Mouse (Mus musculus) CH12.LX (cell line): Measurements from ENCODE around the gene Mon2. TPM values are rescaled to one million over a fixed set of nuclear protein-coding genes. Genes with fewer than 3 reads are reported as not detected.

Experiments used
- DNase-seq: peaks from one replicate; pipeline ENCODE4 v3.0.0-alpha.2; 2013; ENCODE audit errors: extremely low read depth
- H3K27ac ChIP-seq: 2 replicates; pipeline ENCODE4 v1.5.1; 2012; ENCODE audit warnings: low read depth, mild to moderate bottlenecking, control low read depth, moderate library complexity; ENCODE audit not compliant: insufficient read depth
- H3K27me3 ChIP-seq: replicated peaks from 2 replicates; pipeline ENCODE3; 2012; ENCODE audit warnings: inconsistent platforms
- H3K36me3 ChIP-seq, 2 experiments: replicated peaks in 1 of 2; 2 replicates each; pipeline versions ENCODE3 to v1.6.1; 2012; ENCODE audit warnings: inconsistent platforms in 1 of 2, low read length in 1 of 2, mild to moderate bottlenecking in 1 of 2, mixed read lengths in 1 of 2, moderate library complexity in 1 of 2; ENCODE audit not compliant: control insufficient read depth in 1 of 2, insufficient read depth in 1 of 2
- H3K4me1 ChIP-seq, 2 experiments: 2 replicates each; pipeline ENCODE4 v1.6.1; 2012; ENCODE audit warnings: inconsistent platforms in 1 of 2, moderate library complexity in 1 of 2; ENCODE audit not compliant: insufficient read depth in 2 of 2, control insufficient read depth in 1 of 2
- H3K4me2 ChIP-seq: 2 replicates; pipeline ENCODE4 v1.6.1; 2012; ENCODE audit warnings: low read depth, mild to moderate bottlenecking, control low read depth; ENCODE audit not compliant: poor library complexity, insufficient read depth, severe bottlenecking
- H3K4me3 ChIP-seq, 3 experiments: fragments of 150-350 bp in 1 of 3; sonication (generic) in 1 of 3; replicated peaks in 1 of 3; 2 replicates each; pipeline versions ENCODE3 to v1.5.1; 2011 to 2012; ENCODE audit warnings: low read depth in 2 of 3, low read length in 2 of 3, mild to moderate bottlenecking in 2 of 3, moderate library complexity in 2 of 3, control low read depth in 1 of 3, improper control_type of control experiment in 1 of 3, inconsistent platforms in 1 of 3, mixed read lengths in 1 of 3; ENCODE audit not compliant: poor library complexity in 1 of 3
- H3K79me2 ChIP-seq: replicated peaks from 2 replicates; pipeline ENCODE4 v1.6.1; 2012; ENCODE audit warnings: mild to moderate bottlenecking, moderate library complexity; ENCODE audit not compliant: control insufficient read depth, poor library complexity, insufficient read depth, severe bottlenecking; ENCODE audit errors: extremely low read depth
- H3K9ac ChIP-seq: 2 replicates; pipeline ENCODE4 v1.6.1; 2012; ENCODE audit warnings: low read depth, mild to moderate bottlenecking, control low read depth, moderate library complexity; ENCODE audit not compliant: insufficient read depth
- H3K9me3 ChIP-seq: replicated peaks from 2 replicates; pipeline ENCODE3; 2012; ENCODE audit warnings: low read length, inconsistent platforms, mixed read lengths
- BHLHE40 ChIP-seq: IDR thresholded peaks from 2 replicates; pipeline ENCODE4 v1.6.1; 2011; ENCODE audit warnings: mild to moderate bottlenecking, low read depth, low read length, improper control_type of control experiment
- CHD1 ChIP-seq: IDR thresholded peaks from 2 replicates; pipeline ENCODE4 v1.6.1; 2012; ENCODE audit warnings: low read depth, low read length, improper control_type of control experiment, inconsistent platforms
- CHD2 ChIP-seq: IDR thresholded peaks from 2 replicates; pipeline ENCODE4 v1.6.1; 2011; ENCODE audit warnings: low read length, improper control_type of control experiment
- CTCF ChIP-seq, 2 experiments: IDR thresholded peaks in 1 of 2; conservative IDR thresholded peaks in 1 of 2; 2 replicates each; pipeline ENCODE4 v1.5.1; 2011 to 2012; ENCODE audit warnings: low read depth in 2 of 2, low read length in 2 of 2, improper control_type of control experiment in 1 of 2, inconsistent platforms in 1 of 2, mild to moderate bottlenecking in 1 of 2, moderate library complexity in 1 of 2
- E2F4 ChIP-seq: IDR thresholded peaks from 2 replicates; pipeline ENCODE4 v1.6.1; 2011; ENCODE audit warnings: low read depth, low read length, improper control_type of control experiment; ENCODE audit not compliant: insufficient replicate concordance
- EP300 ChIP-seq: IDR thresholded peaks from 2 replicates; pipeline ENCODE4 v1.6.1; 2011; ENCODE audit warnings: low read length, improper control_type of control experiment
- ETS1 ChIP-seq: conservative IDR thresholded peaks from 2 replicates; pipeline ENCODE4 v1.6.1; 2012; ENCODE audit warnings: low read depth, mild to moderate bottlenecking, inconsistent platforms, low read length, improper control_type of control experiment, moderate library complexity
- GABPA ChIP-seq: IDR thresholded peaks from 2 replicates; pipeline ENCODE4 v1.6.1; 2012; ENCODE audit warnings: low read depth, low read length, improper control_type of control experiment, inconsistent platforms; ENCODE audit not compliant: insufficient replicate concordance
- IRF4 ChIP-seq: IDR thresholded peaks from 2 replicates; pipeline ENCODE4 v1.6.1; 2014; ENCODE audit warnings: low read depth, mild to moderate bottlenecking, inconsistent platforms, low read length, improper control_type of control experiment
- KAT2A ChIP-seq: IDR thresholded peaks from 2 replicates; pipeline ENCODE4 v1.6.1; 2012; ENCODE audit warnings: low read length, improper control_type of control experiment, inconsistent platforms; ENCODE audit not compliant: insufficient replicate concordance
- MAFK ChIP-seq: IDR thresholded peaks from 2 replicates; pipeline ENCODE4 v1.6.1; 2011; ENCODE audit warnings: low read length, improper control_type of control experiment; ENCODE audit not compliant: insufficient replicate concordance
- MAX ChIP-seq: IDR thresholded peaks from 2 replicates; pipeline ENCODE4 v1.6.1; 2011; ENCODE audit warnings: low read length, improper control_type of control experiment
- MXI1 ChIP-seq: IDR thresholded peaks from 2 replicates; pipeline ENCODE4 v1.6.1; 2011; ENCODE audit warnings: mild to moderate bottlenecking, low read depth, low read length, improper control_type of control experiment
- NELFE ChIP-seq: IDR thresholded peaks from 2 replicates; pipeline ENCODE4 v1.6.1; 2011; ENCODE audit warnings: low read depth, low read length, improper control_type of control experiment
- NRF1 ChIP-seq: IDR thresholded peaks from 2 replicates; pipeline ENCODE4 v1.6.1; 2014; ENCODE audit warnings: low read depth, mild to moderate bottlenecking, inconsistent platforms, low read length, improper control_type of control experiment, moderate library complexity
- POLR2A ChIP-seq: IDR thresholded peaks from 2 replicates; pipeline ENCODE4 v1.6.1; 2011; ENCODE audit warnings: low read depth, mild to moderate bottlenecking, improper control_type of control experiment, low read length
- RCOR1 ChIP-seq: conservative IDR thresholded peaks from 2 replicates; pipeline ENCODE4 v1.6.1; 2012; ENCODE audit warnings: low read depth, mild to moderate bottlenecking, inconsistent platforms, low read length, improper control_type of control experiment
- SMC3 ChIP-seq: IDR thresholded peaks from 2 replicates; pipeline ENCODE4 v1.6.1; 2011; ENCODE audit warnings: low read depth, low read length, improper control_type of control experiment
- TBP ChIP-seq: conservative IDR thresholded peaks from 2 replicates; pipeline ENCODE4 v1.6.1; 2011; ENCODE audit warnings: low read depth, low read length, improper control_type of control experiment
- UBTF ChIP-seq: IDR thresholded peaks from 2 replicates; pipeline ENCODE4 v1.6.1; 2012; ENCODE audit warnings: low read depth, mild to moderate bottlenecking, inconsistent platforms, low read length, improper control_type of control experiment, moderate library complexity
- USF1 ChIP-seq: IDR thresholded peaks from 2 replicates; pipeline ENCODE4 v1.6.1; 2014; ENCODE audit warnings: low read depth, mild to moderate bottlenecking, inconsistent platforms, low read length, improper control_type of control experiment
- USF2 ChIP-seq: conservative IDR thresholded peaks from 2 replicates; pipeline ENCODE4 v1.6.1; 2011; ENCODE audit warnings: low read depth, low read length, improper control_type of control experiment
- ZC3H11A ChIP-seq: IDR thresholded peaks from 2 replicates; pipeline ENCODE4 v1.6.1; 2012; ENCODE audit warnings: low read depth, mild to moderate bottlenecking, inconsistent platforms, low read length, improper control_type of control experiment
- dilution Hi-C: fragments of 300-500 bp; cut with MboI; formaldehyde crosslinking; loops from 2 replicates; pipeline ENCODE4 v1.14.3; 2020; ENCODE audit warnings: low sequenced_read_pairs; ENCODE audit not compliant: extremely low pct_unique_long_range_greater_than_20kb, extremely low pct_ligation_motif_present
- in situ Hi-C: fragments of 300-500 bp; cut with MboI; formaldehyde crosslinking; loops from 3 replicates; pipeline ENCODE4 v1.14.3; 2019; ENCODE audit warnings: low sequenced_read_pairs, low pct_ligation_motif_present, low pct_unique_long_range_greater_than_20kb, mixed read lengths
- polyA plus RNA-seq: library from polyadenylated mRNA; unstranded; fragments of >175 nt; gene quantifications from 2 replicates; pipeline ENCODE4 v1.2.1, GENCODE M21; 2012; ENCODE audit warnings: low read depth; ENCODE audit not compliant: insufficient read length
- total RNA-seq, 2 experiments: library from RNA; depleted of rRNA; stranded (reverse); fragments of 300-350 nt in 1 of 2; fragments of >200 nt in 1 of 2; gene quantifications; 2 replicates each; pipeline ENCODE4 v1.2.3; 2012 to 2014

Gene Mon2
- total and polyA plus RNA-seq, 3 experiments = 18.6 to 31.0 (median 28.8) TPM

- no peak for DNase-seq
- Histone ChIP-seq H3K79me2 (no peaks in the 10 kb centered on the region), H3K27ac (no peak overlapping the region), H3K36me3 (no peaks in the 10 kb centered on the region), H3K9ac (no peak overlapping the region), H3K4me3 (no peak overlapping the region), H3K27me3 (no peaks in the 10 kb centered on the region), H3K4me1 (no peaks in the 10 kb centered on the region), H3K4me2 (no peak overlapping the region), H3K9me3 (no peaks in the 10 kb centered on the region)
- dilution Hi-C loops (no loop called here), in situ Hi-C loops (no loop called here)
- TF ChIP-seq TBP = no peak
- no peak for TF ChIP-seq NELFE
- TF ChIP-seq MAFK = no peak
- TF ChIP-seq CTCF (conservative IDR thresholded peaks at IDR 0.05 in 1 of 2, IDR thresholded peaks at IDR 0.05 in 1 of 2; ENCODE audit: low read depth in 2 of 2, low read length in 2 of 2) = no peak
- no peak for TF ChIP-seq ETS1
- TF ChIP-seq ZC3H11A = no peak
- no peak for TF ChIP-seq EP300
- TF ChIP-seq SMC3 = no peak
- TF ChIP-seq IRF4 = no peak
- TF ChIP-seq RCOR1 = no peak
- no peak for TF ChIP-seq MXI1
- TF ChIP-seq NRF1 = no peak
- no peak for TF ChIP-seq E2F4
- TF ChIP-seq GABPA = no peak
- no peak for TF ChIP-seq POLR2A
- TF ChIP-seq CHD2 = no peak
- TF ChIP-seq MAX = no peak
- TF ChIP-seq, all 38 proteins: peak for 0
These were observed 18.2 kb upstream of the Mon2 start for GRCm38 (mm10) chr10:123094504-123094903.

DNA sequence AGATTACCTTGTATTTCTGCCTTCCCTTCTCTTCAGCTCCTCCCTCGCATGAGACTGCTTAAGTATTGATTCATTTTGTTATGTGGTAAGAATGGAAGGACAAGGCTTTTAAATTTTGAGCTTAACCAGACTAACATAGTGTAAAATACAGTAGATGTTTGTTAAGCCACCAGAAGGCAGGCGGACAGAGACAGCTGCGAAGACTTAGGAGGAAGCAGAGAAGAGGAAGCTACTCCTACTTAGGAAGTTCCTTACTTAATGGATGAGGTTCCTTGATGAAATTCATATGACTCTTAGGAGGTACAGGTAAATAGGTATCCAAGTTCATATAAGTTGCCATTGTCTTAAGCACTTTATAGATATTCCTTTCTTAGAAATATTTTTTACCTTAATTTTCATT lies 16.3 kb upstream of the Mon2 start:
- Histone ChIP-seq H3K9me3 (no peaks in the 10 kb centered on the region), H3K9ac (no peak overlapping the region), H3K27me3 (no peaks in the 10 kb centered on the region), H3K79me2 (no peaks in the 10 kb centered on the region), H3K27ac (no peak overlapping the region), H3K4me3 (no peak overlapping the region), H3K4me1 (no peaks in the 10 kb centered on the region), H3K4me2 (no peak overlapping the region), H3K36me3 (no peaks in the 10 kb centered on the region)
- TF ChIP-seq CHD1 (no peak), USF1 (no peak), USF2 (no peak), NELFE (no peak), KAT2A (no peak), UBTF (no peak), BHLHE40 (no peak)
- in situ Hi-C loops (no loop called here), dilution Hi-C loops (no loop called here)
- no peak for DNase-seq
